Mouse (Mus musculus) regulatory T cell (primary cell): ENCODE data around the gene 2310039H08Rik.
"Not testable (repeated sequence)": the region's sequence is repeated elsewhere in the genome, so short reads cannot be mapped to it uniquely, and the experiment has no call there.

Experiments used
- in situ Hi-C: fragments of 300-600 bp; cut with MboI, MseI; formaldehyde crosslinking; loops from one replicate; pipeline ENCODE4 v1.15.1; 2025; ENCODE audit warnings: high pct_unique_total_duplicates

2310039H08Rik gene

GRCm38 (mm10) chr17:46758753-46759152 is 13.7 kb upstream of the 2310039H08Rik start:
- in situ Hi-C loops, result no loop called here

- in situ Hi-C loops, result no loop called here
Observed at GRCm38 (mm10) chr17:46763544-46763943, 8.9 kb upstream of the 2310039H08Rik start, which contains the start of gene Ptcra. TSS of gene Ptcra (minus strand) at chr17:46763712.

- in situ Hi-C loops, result loop anchor here (5.0 kb wide), 1 partner anchor 48 kb away; no protein-coding TSS in a partner anchor
Observed at GRCm38 (mm10) chr17:46764916-46765315, 7.5 kb upstream of the 2310039H08Rik start.

- in situ Hi-C loops, result loop anchor here (5.0 kb wide), 1 partner anchor 51 kb away; no protein-coding TSS in a partner anchor
Observed at GRCm38 (mm10) chr17:46767868-46768267, 4.6 kb upstream of the 2310039H08Rik start.

- in situ Hi-C loops, result no loop called here
Observed at GRCm38 (mm10) chr17:46770546-46770945, 1.9 kb upstream of the 2310039H08Rik start.

GRCm38 (mm10) chr17:46771025-46771424 is 1.4 kb upstream of the 2310039H08Rik start:
- in situ Hi-C loops, result no loop called here

GRCm38 (mm10) chr17:46771616-46772015 is 819 bp upstream of the 2310039H08Rik start:
- in situ Hi-C loops, result no loop called here

- in situ Hi-C loops, result no loop called here
Observed at GRCm38 (mm10) chr17:46772038-46772403, 414 bp upstream of the 2310039H08Rik start.

GRCm38 (mm10) chr17:46773278-46774130 is 1.1 kb downstream of the 2310039H08Rik start:
- in situ Hi-C loops, result no loop called here

GRCm38 (mm10) chr17:46774131-46774472 is 1.7 kb downstream of the 2310039H08Rik start:
- in situ Hi-C loops, result no loop called here

- in situ Hi-C loops, result no loop called here
Observed at GRCm38 (mm10) chr17:46775070-46775469, 2.6 kb downstream of the 2310039H08Rik start.

GRCm38 (mm10) chr17:46776087-46776486 is 3.7 kb downstream of the 2310039H08Rik start:
- in situ Hi-C loops, result no loop called here

- in situ Hi-C loops, result loop anchor here (5.0 kb wide), 1 partner anchor 105 kb away; no protein-coding TSS in a partner anchor
Observed at GRCm38 (mm10) chr17:46781876-46782275, 9.4 kb downstream of the 2310039H08Rik start.

- in situ Hi-C loops, result loop anchor here (5.0 kb wide), 1 partner anchor 105 kb away; no protein-coding TSS in a partner anchor
Observed at GRCm38 (mm10) chr17:46782341-46783221, 10.1 kb downstream of the 2310039H08Rik start, which contains the start of gene Rpl7l1. TSS of gene Rpl7l1 (minus strand) at chr17:46782672.

- in situ Hi-C loops, result loop anchor here (5.0 kb wide), 1 partner anchor 104 kb away; no protein-coding TSS in a partner anchor
Observed at GRCm38 (mm10) chr17:46783222-46783565, 10.8 kb downstream of the 2310039H08Rik start.

- in situ Hi-C loops, result no loop called here
Observed at GRCm38 (mm10) chr17:46786952-46787351, 14.5 kb downstream of the 2310039H08Rik start.

GRCm38 (mm10) chr17:46787974-46788373 is 15.5 kb downstream of the 2310039H08Rik start:
- in situ Hi-C loops, result not testable (repeated sequence)

GRCm38 (mm10) chr17:46792963-46793362 is 20.5 kb downstream of the 2310039H08Rik start:
- in situ Hi-C loops, result no loop called here

- in situ Hi-C loops, result no loop called here
Observed at GRCm38 (mm10) chr17:46796743-46797142, 24.3 kb downstream of the 2310039H08Rik start.

- in situ Hi-C loops, result no loop called here
Observed at GRCm38 (mm10) chr17:46797386-46797785, 25.0 kb downstream of the 2310039H08Rik start.

- in situ Hi-C loops, result no loop called here
Observed at GRCm38 (mm10) chr17:46799680-46800079, 27.2 kb downstream of the 2310039H08Rik start.

GRCm38 (mm10) chr17:46801761-46802160 is 29.3 kb downstream of the 2310039H08Rik start:
- in situ Hi-C loops, result no loop called here
